Mouse (Mus musculus) layer of hippocampus, adult 18-20 months (tissue): Measurements from ENCODE around the gene Prex1. TPM values are rescaled to one million over a fixed set of nuclear protein-coding genes. Genes with fewer than 3 reads are reported as not detected.
"Not testable (repeated sequence)": the region's sequence is repeated elsewhere in the genome, so short reads cannot be mapped to it uniquely, and the experiment has no call there.

Source experiments
- DNase-seq, 2 experiments: peaks; one replicate each; pipeline ENCODE4 v3.0.0; 2022; ENCODE audit warnings: low spot score in 2 of 2
- long read RNA-seq: library from polyadenylated mRNA; stranded (forward); transcript quantifications from one replicate; pipeline ENCODE4 v2.0.0, GENCODE M21; 2021
- total RNA-seq, 2 experiments: library from RNA; stranded (reverse); gene quantifications; 2 replicates each; pipeline ENCODE4 v1.2.3; 2021

The Prex1 gene
- total RNA-seq: 10 to 100 TPM; 67.8 to 68.8 TPM
- long read RNA-seq, full-length matches to known transcripts: 51 of 85 reads
- long read RNA-seq, partial matches to known transcripts: 25 of 85 reads
- long read RNA-seq, other reads (novel, unspliced or antisense): 9 of 85 reads

GRCm38 (mm10) chr2:166713690-166714426, at the start of gene Prex1:
TSS of gene Prex1 (minus strand) at chr2:166713832.
- DNase-seq: peak; percentile 95 to 98

GRCm38 (mm10) chr2:166757969-166758368, 44.3 kb upstream of the Prex1 start:
- DNase-seq: no peak

- no peak for DNase-seq
These were observed 41.1 kb upstream of the Prex1 start for GRCm38 (mm10) chr2:166754760-166755159.

- DNase-seq: no peak
These were observed 40.6 kb upstream of the Prex1 start for GRCm38 (mm10) chr2:166754194-166754593.

- DNase-seq: no peak
These were observed 37.1 kb upstream of the Prex1 start for GRCm38 (mm10) chr2:166750620-166751191.

GRCm38 (mm10) chr2:166746261-166746913, 32.8 kb upstream of the Prex1 start:
- DNase-seq: not testable (repeated sequence)

GRCm38 (mm10) chr2:166745849-166746248, 32.2 kb upstream of the Prex1 start:
- no peak for DNase-seq

GRCm38 (mm10) chr2:166744433-166744832, 30.8 kb upstream of the Prex1 start:
- no peak for DNase-seq

- no peak for DNase-seq
These were observed 29.9 kb upstream of the Prex1 start for GRCm38 (mm10) chr2:166743504-166743903.

- DNase-seq: no peak
These were observed 27.8 kb upstream of the Prex1 start for GRCm38 (mm10) chr2:166741445-166741844.

- no peak for DNase-seq
These were observed 26.8 kb upstream of the Prex1 start for GRCm38 (mm10) chr2:166740396-166740795.

GRCm38 (mm10) chr2:166737307-166737706, 23.7 kb upstream of the Prex1 start:
- no peak for DNase-seq

GRCm38 (mm10) chr2:166735469-166736001, 21.9 kb upstream of the Prex1 start:
- DNase-seq: no peak

GRCm38 (mm10) chr2:166732860-166733259, 19.2 kb upstream of the Prex1 start:
- DNase-seq: no peak

GRCm38 (mm10) chr2:166732146-166732545, 18.5 kb upstream of the Prex1 start:
- DNase-seq: no peak

GRCm38 (mm10) chr2:166731102-166731883, 17.7 kb upstream of the Prex1 start:
- not testable (repeated sequence) for DNase-seq

- DNase-seq: no peak
These were observed 16.9 kb upstream of the Prex1 start for GRCm38 (mm10) chr2:166730567-166730915.

GRCm38 (mm10) chr2:166729656-166730566, 16.3 kb upstream of the Prex1 start:
- no peak for DNase-seq

GRCm38 (mm10) chr2:166729045-166729444, 15.4 kb upstream of the Prex1 start:
- DNase-seq: no peak

GRCm38 (mm10) chr2:166728261-166728680, 14.6 kb upstream of the Prex1 start:
- DNase-seq: no peak
